Mouse (Mus musculus): ENCODE measurements around the gene Specc1l. TPM values are rescaled to one million over a fixed set of nuclear protein-coding genes. Genes with fewer than 3 reads are reported as not detected.

The Specc1l gene
- total RNA-seq, 1 experiment from 2014 or later: 43.6 TPM

- DNase-seq: peak; percentile 56
These were observed 12.3 kb downstream of the Specc1l start for GRCm38 (mm10) chr10:75224154-75224553.

DNA sequence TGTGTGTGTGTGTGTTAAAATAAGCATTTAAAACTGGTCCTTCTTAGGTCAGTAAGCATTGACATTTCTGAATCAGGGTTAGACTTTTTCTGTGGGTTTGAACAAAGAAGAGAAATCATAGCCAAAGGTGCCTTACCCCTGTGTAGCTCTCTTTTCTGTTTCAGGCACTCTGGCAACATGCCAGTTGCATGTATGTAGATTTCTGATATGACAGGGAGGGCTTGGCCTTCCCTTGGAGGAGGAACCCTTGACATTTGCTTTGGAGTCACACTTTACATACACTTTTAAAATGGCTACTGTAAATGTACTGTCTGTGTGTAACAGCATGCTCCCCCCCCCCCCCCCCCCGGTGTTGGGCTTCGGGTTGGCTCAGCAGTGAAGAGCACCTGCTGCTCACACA is 12.8 kb downstream of the Specc1l start:
- no peak for DNase-seq

DNA sequence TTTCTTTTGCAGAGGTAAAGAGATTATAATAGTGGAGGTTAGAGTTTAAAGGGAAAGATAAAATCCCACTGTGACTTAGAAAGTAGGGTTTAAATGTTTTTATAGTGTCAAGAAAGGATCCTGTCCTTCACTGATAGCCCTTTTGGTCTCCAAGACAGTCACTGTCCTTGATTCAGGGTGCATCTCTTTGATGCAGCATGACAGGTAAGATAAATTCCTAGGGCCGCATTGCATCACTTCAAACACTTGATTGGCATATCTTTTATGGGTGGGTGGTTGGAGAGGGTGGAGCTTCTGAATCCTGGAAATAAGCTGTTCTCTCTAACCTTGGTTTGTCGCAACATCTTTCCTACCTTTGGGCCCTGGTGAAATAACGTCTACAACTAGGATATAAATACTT is 15.5 kb downstream of the Specc1l start:
- DNase-seq: no peak

- no peak for DNase-seq
These were observed 18.7 kb downstream of the Specc1l start for GRCm38 (mm10) chr10:75230572-75230971.

DNA sequence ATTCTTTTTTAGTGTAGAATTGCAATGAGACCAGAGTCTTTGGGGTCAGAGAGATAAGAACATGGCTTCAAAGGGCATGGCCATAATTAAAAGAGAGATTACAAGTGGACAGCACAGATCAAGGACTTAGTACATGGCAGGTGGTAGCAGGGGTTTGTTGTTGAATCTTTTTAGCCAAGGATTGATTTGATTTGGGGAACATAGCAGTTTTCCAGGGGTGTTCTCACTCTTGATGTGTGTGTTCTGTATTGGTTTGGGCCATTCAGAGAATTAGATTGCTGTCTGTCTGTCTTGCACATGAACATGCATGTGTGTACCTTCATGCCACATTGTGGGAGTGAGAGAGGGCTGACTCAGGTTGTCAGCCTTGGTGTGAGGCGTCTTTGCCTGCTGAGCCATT is 20.0 kb downstream of the Specc1l start:
- DNase-seq: no peak

DNA sequence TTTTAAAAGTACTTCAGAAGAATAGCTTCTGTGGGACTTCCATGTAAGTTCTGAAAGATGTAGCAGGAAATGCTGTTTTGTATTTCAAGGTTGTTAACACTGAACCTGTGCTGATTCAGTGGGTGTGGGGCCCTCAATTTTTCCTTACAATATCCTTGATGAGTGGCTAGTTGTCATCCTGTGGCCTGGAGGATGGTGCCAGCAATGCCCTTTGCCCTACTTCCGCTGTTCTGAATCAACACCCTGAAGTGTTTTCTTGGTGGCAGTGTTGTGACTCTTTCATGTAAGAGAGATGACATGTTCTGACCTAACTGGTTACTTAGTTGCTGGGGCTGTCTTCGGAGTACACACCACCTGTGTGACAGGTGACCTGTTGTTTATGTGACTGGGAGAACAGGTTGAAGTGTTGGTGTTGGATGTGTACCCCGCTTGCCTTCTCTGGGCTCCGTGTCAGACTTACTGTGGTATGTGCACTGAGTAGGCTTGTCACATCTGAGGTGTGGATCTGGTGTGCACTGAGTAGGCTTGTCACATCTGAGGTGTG is 20.8 kb downstream of the Specc1l start:
- DNase-seq: no peak

DNA sequence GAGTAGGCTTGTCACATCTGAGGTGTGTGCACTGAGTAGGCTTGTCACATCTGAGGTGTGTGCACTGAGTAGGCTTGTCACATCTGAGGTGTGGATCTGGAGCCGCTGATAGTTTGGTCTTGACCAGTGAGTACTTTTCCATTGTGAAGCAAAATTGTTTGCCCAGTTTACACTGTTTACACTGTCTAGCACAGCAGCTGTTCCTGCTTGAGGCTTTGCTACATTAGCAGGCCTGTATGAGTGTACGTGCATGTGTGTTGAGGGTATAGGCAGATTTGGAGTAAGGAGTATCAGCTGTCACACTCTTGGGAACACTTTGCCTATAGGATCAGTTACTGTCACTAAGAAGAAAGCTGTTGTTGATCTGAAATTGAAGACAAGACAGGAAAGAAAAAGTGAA is 21.6 kb downstream of the Specc1l start:
- no peak for DNase-seq

DNA sequence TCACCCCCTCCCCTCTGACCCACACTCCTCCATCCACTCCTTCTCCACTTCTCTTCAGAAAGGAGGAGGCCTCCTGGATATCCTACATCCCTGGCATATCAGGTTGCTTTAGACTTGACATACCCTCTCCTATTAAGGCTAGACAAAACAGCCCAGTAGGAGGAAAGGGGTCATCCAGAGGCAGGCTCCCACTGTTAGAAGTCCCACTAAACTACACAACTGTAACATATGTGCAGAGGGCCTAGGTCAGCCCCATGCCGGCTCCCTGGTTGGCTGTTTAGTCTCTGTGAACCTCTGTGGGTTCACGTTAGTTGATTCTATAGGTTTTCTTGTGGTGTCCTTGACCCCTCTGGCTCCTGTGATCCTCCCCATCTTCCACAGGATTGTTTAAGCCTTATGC is 23.9 kb downstream of the Specc1l start:
- DNase-seq: no peak

GRCm38 (mm10) chr10:75236156-75236555 is 24.3 kb downstream of the Specc1l start:
- no peak for DNase-seq

DNA sequence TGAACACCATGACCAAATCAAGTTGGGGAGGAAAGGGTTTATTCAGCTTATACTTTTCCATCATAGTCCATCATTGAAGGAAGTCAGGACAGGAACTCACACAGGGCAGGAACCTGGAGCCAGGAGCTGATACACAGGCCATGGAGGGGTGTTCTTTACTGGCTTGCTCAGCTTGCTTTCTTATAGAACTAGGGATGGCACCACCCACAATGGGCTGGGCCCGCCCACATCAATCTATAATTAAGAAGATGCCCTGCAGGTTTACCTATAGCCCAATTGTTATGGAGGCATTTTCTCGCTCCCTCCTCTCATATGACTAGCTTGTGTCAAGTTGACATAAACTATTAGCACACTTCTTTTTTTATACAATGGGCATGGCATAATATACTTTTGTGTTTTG is 25.3 kb downstream of the Specc1l start:
- no peak for DNase-seq

- no peak for DNase-seq
These were observed 28.8 kb downstream of the Specc1l start for GRCm38 (mm10) chr10:75240583-75241250.

DNA sequence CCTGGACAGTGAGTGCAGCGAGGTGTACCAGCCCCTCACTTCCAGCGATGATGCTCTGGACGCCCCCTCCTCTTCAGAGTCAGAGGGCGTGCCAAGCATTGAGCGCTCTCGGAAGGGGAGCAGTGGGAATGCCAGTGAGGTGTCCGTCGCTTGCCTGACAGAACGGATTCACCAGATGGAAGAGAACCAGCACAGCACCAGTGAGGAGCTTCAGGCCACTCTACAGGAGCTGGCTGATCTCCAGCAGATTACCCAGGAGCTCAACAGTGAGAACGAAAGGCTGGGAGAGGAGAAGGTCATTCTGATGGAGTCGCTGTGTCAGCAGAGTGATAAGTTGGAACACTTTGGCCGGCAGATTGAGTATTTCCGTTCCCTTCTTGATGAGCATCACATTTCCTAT is 33.9 kb downstream of the Specc1l start:
- no peak for DNase-seq

- DNase-seq: no peak
These were observed 34.5 kb downstream of the Specc1l start for GRCm38 (mm10) chr10:75246331-75246730.

- DNase-seq: peak; percentile 40
These were observed 39.1 kb downstream of the Specc1l start for GRCm38 (mm10) chr10:75251011-75251410.

DNA sequence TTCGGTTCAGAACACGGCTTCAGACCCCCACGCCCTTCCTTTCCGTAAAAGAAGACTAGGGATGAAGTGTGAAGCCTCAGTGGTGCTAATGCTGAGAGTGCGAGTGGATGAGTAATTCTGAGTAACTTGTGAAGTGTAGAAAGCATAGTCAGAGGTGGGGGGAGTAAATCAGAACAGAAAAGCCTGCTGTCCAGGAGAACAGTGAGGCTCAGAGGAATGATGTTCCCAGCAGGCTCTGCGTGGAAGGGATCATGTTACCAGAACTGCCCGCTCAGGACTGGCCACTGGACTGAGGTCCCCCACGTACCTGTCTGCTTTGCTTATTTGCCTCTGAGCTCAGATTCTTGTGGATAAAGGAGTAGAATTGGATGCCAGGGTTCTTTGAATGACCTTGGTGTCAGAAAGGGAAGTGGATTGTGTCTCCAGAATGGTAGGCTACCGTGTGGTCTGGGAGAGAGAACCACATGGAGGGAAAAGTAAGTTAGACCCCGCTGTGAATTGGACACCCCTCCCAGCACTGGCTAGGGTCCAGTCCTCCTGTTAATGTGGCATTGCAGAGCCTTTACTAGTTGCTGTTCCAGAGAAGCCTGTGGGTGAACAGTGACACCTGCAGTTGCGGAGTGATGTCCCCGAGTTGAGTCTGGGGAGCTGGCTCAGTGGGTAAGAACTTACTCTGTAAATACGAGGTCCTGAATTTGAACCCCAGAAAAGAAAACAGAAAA is 40.6 kb downstream of the Specc1l start:
- no peak for DNase-seq

DNA sequence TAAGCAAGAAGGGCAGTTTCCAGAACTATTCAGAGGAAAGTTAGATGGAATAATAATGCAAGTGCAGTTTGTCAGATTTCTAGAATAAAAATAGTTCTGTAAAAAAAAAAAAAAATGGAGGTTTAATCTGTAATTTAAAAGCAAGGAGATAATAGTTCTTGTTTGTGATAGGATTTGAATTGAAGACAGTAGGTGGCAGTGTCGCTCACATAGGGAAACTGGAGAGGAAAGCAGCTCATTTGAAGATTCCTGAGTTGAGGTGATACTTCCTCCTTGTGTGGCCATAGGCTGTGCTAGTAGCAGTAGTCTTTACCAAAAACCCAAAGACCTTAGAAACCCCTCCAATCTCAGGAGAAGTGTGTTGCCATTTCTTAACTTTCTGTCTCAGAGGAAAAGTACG is 43.2 kb downstream of the Specc1l start:
- peak; percentile 18 for DNase-seq

DNA sequence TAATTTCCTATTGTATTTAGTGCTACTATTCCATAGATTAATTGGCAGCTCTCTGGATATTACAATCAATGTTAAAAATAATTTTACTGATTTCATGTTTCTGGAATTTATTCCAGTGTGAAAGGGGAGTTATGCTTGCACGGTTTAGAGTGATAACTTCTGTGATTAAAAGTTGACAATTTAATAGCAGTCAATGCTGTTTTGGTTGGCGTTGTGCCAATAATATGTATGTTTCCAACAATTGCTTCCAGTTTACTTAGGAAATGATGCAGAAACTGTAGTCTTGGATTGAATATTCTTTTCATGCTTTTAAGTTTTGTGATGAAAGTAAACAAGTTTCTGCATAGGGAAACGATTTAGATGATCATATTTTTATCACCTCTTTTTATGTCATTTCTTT is 45.5 kb downstream of the Specc1l start:
- DNase-seq: no peak

GRCm38 (mm10) chr10:75258241-75258640 is 46.4 kb downstream of the Specc1l start:
- DNase-seq: no peak

DNA sequence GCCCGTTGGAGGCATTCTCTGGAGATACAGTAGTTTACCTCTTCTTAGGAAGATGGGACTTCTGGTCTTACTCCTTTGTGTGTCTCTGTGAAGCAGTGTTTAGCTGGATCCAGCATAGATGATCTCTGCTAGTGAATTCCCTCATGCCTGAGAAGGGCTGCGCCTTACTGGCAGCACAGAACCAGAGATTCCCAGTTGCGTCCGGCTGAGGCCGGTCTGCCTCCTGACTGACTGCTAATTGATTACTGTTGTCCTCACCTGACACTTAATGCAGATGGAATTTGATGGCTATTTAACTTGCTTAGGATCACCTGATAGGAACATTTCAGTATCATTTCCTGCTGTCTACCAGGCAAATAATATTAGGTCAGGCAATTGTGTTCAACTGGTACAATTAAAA is 49.4 kb downstream of the Specc1l start:
- DNase-seq: no peak

- DNase-seq: peak; percentile 33
These were observed 53.2 kb downstream of the Specc1l start for GRCm38 (mm10) chr10:75264993-75265555.

GRCm38 (mm10) chr10:75273020-75273419 is 61.1 kb downstream of the Specc1l start:
- DNase-seq: no peak

DNA sequence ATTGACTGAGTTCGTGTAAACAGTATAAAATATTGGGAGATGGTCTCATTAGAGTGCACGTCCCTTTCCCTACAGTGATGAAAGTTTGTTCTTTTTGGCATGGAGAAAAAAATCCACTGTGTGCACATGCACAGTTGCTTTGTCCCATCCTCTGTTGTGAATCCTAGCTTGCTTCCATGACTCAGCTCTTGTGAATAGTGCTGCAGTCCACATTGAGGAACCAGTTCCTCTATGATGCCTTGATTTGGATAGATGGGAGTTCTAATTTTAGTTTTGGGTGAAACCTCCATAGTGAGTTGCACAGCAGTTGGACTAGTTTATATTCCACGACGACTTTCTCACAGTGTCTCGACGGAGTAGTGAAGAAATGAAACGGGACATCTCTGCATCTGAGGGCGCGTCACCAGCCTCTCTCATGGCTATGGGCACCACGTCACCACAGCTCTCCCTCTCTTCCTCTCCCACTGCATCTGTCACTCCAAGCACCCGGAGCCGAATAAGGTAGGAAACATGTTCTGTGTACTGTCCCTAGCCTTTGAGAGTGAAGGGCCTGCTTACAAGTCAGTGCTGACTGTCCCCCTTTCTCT is 64.6 kb downstream of the Specc1l start:
- DNase-seq: no peak

GRCm38 (mm10) chr10:75277501-75277900 is 65.6 kb downstream of the Specc1l start:
- DNase-seq: peak; percentile 30
